In genomic region chr15:98602191-98602881, GRCm38 (mm10) we compare ENCODE assay signal across 8 mouse cellular contexts. TPM values are rescaled to one million over a fixed set of nuclear protein-coding genes. Genes with fewer than 3 reads are reported as not detected.
DNase-seq lines count a peak whose midpoint lies in the region; ATAC-seq lines count a peak whose summit lies in the region.

No protein-coding gene starts in this region.

- H3K27ac ChIP-seq in neural tube, embryonic 11.5 days (ENCODE audit: low read depth, low read length), result no peak overlapping the region
- H3K27ac ChIP-seq in hindbrain, embryonic 14.5 days, result no peak overlapping the region
- peak overlapping the region; percentile 96 for H3K27ac ChIP-seq in liver, embryonic 15.5 days (replicated peaks)

- no peaks in the 10 kb centered on the region for H3K9me3 ChIP-seq in neural tube, embryonic 11.5 days (ENCODE audit: control insufficient read depth, low read length)
- H3K9me3 ChIP-seq in erythroblast, embryonic 14.5 days (ENCODE audit: control insufficient read depth, low read length), result peaks cover 6% of the 10 kb centered on the region
- H3K9me3 ChIP-seq in hindbrain, embryonic 14.5 days (ENCODE audit: control insufficient read depth, low read length), result no peaks in the 10 kb centered on the region
- no peaks in the 10 kb centered on the region for H3K9me3 ChIP-seq in liver, embryonic 15.5 days (replicated peaks)

- no peaks in the 10 kb centered on the region for H3K27me3 ChIP-seq in neural tube, embryonic 11.5 days (ENCODE audit: control insufficient read depth, insufficient read depth, low read length)
- H3K27me3 ChIP-seq in erythroblast, embryonic 14.5 days (ENCODE audit: control insufficient read depth), result no peaks in the 10 kb centered on the region
- H3K27me3 ChIP-seq in hindbrain, embryonic 14.5 days (ENCODE audit: control insufficient read depth, insufficient read depth, low read length), result no peaks in the 10 kb centered on the region
- H3K27me3 ChIP-seq in liver, embryonic 15.5 days, result no peaks in the 10 kb centered on the region

- H3K4me3 ChIP-seq in neural tube, embryonic 11.5 days (ENCODE audit: low read depth, low read length), result no peak overlapping the region
- peak overlapping the region; percentile 66 for H3K4me3 ChIP-seq in erythroblast, embryonic 14.5 days (replicated peaks)
- no peak overlapping the region for H3K4me3 ChIP-seq in hindbrain, embryonic 14.5 days (replicated peaks; ENCODE audit: low read length)
- peak overlapping the region; percentile 57 for H3K4me3 ChIP-seq in liver, embryonic 15.5 days (replicated peaks)

- 71% methylated on average over 13 of the region's 13 CpGs for WGBS in neural tube, embryonic 11.5 days
- 64% methylated on average over 13 of the region's 13 CpGs for WGBS in hindbrain, embryonic 14.5 days
- WGBS in liver, embryonic 15.5 days (ENCODE audit: insufficient replicate concordance), result 32% methylated on average over 13 of the region's 13 CpGs

- peaks cover 22% of the 10 kb centered on the region for H3K36me3 ChIP-seq in neural tube, embryonic 11.5 days (ENCODE audit: control insufficient read depth, insufficient read depth, low read length)
- peaks cover 93% of the 10 kb centered on the region for H3K36me3 ChIP-seq in erythroblast, embryonic 14.5 days (ENCODE audit: control insufficient read depth)
- H3K36me3 ChIP-seq in hindbrain, embryonic 14.5 days (replicated peaks; ENCODE audit: control insufficient read depth, insufficient read depth), result peaks cover 68% of the 10 kb centered on the region
- H3K36me3 ChIP-seq in liver, embryonic 15.5 days (replicated peaks), result peaks cover 65% of the 10 kb centered on the region

- no peak for ATAC-seq in neural tube, embryonic 11.5 days (ENCODE audit: insufficient read depth, low FRiP score, low TSS enrichment)
- ATAC-seq in hindbrain, embryonic 14.5 days (ENCODE audit: low FRiP score), result no peak
- peak; percentile 69 for ATAC-seq in liver, embryonic 15.5 days (ENCODE audit: insufficient read depth)
- ATAC-seq in granulocyte monocyte progenitor cell, adult 5-6 weeks (replicated peaks; ENCODE audit: poor library complexity, severe bottlenecking), result no peak

- no peak overlapping the region for H3K4me2 ChIP-seq in neural tube, embryonic 11.5 days (ENCODE audit: low read depth)
- H3K4me2 ChIP-seq in hindbrain, embryonic 14.5 days (replicated peaks), result peak overlapping the region; percentile 25; the same call in 1 of the 2 replicates
- peak overlapping the region; percentile 83 for H3K4me2 ChIP-seq in liver, embryonic 15.5 days

- peak; percentile 4 for DNase-seq in neural tube, embryonic 11.5 days (ENCODE audit: low spot score)
- no peak for DNase-seq in neural tube, embryonic 10.5 days (ENCODE audit: extremely low spot score, low spot score)
- no peak for DNase-seq in hindbrain, embryonic 14.5 days (ENCODE audit: low spot score)
- no peak for DNase-seq in left cerebral cortex, adult 9 months (ENCODE audit: low spot score in 2 of 2)
- no peak for DNase-seq in urinary bladder, postnatal 10 days (ENCODE audit: low spot score)

- H3K4me1 ChIP-seq in neural tube, embryonic 11.5 days (ENCODE audit: control insufficient read depth, insufficient read depth, low read length), result peaks cover under 1% of the 10 kb centered on the region; the same call in 1 of the 2 replicates
- peaks cover 80% of the 10 kb centered on the region for H3K4me1 ChIP-seq in erythroblast, embryonic 14.5 days (ENCODE audit: control insufficient read depth)
- peaks cover 23% of the 10 kb centered on the region for H3K4me1 ChIP-seq in hindbrain, embryonic 14.5 days (replicated peaks; ENCODE audit: control insufficient read depth, insufficient read depth, low read length)
- peaks cover 79% of the 10 kb centered on the region for H3K4me1 ChIP-seq in liver, embryonic 15.5 days (replicated peaks)

- no peak overlapping the region for H3K9ac ChIP-seq in neural tube, embryonic 11.5 days (ENCODE audit: low read length)
- no peak overlapping the region for H3K9ac ChIP-seq in hindbrain, embryonic 14.5 days
- peak overlapping the region; percentile 71 for H3K9ac ChIP-seq in liver, embryonic 15.5 days

RNA-seq across cellular contexts. Expression of gene Adcy6, which starts 7.5 kb away (rescaled TPM):
- 11.4 and 12.7 TPM in 2 replicates for polyA plus RNA-seq in neural tube, embryonic 11.5 days (2014; fragmentation: Nextera tagmentation; extraction: Ambion mirVana)
- polyA plus RNA-seq in erythroblast, embryonic 14.5 days (2012), result 1.6 TPM in 2 replicates
- polyA plus RNA-seq in hindbrain, embryonic 14.5 days (2014; fragmentation: Nextera tagmentation; extraction: Ambion mirVana), result 8.4 and 11.0 TPM in 2 replicates
- polyA plus RNA-seq in liver, embryonic 15.5 days (2015; fragmentation: Nextera tagmentation; extraction: Ambion mirVana), result 6.6 and 6.9 TPM in 2 replicates
- 1.8 and 3.1 TPM in 2 replicates for total RNA-seq in granulocyte monocyte progenitor cell, adult 5-6 weeks (2014; fragmentation: Nextera tagmentation)
- total RNA-seq in granulocyte monocyte progenitor cell, adult 5-6 weeks (2017), result 2.1 and 2.9 TPM in 2 replicates

RNA-seq across cellular contexts. Expression of gene Cacnb3, which starts 28.3 kb away (rescaled TPM):
- polyA plus RNA-seq in neural tube, embryonic 11.5 days (2014; fragmentation: Nextera tagmentation; extraction: Ambion mirVana), result 57.4 and 58.4 TPM in 2 replicates
- polyA plus RNA-seq in erythroblast, embryonic 14.5 days (2012), result not detected in 2 replicates
- 98.3 and 101 TPM in 2 replicates for polyA plus RNA-seq in hindbrain, embryonic 14.5 days (2014; fragmentation: Nextera tagmentation; extraction: Ambion mirVana)
- polyA plus RNA-seq in liver, embryonic 15.5 days (2015; fragmentation: Nextera tagmentation; extraction: Ambion mirVana), result 0.52 and 0.96 TPM in 2 replicates
- not detected in 2 replicates for total RNA-seq in granulocyte monocyte progenitor cell, adult 5-6 weeks (2014; fragmentation: Nextera tagmentation)
- not detected in 2 replicates for total RNA-seq in granulocyte monocyte progenitor cell, adult 5-6 weeks (2017)

RNA-seq across cellular contexts. Expression of gene 4930415O20Rik, which starts 31.5 kb away (rescaled TPM):
- not detected in 2 replicates for polyA plus RNA-seq in neural tube, embryonic 11.5 days (2014; fragmentation: Nextera tagmentation; extraction: Ambion mirVana)
- not detected in 2 replicates for polyA plus RNA-seq in erythroblast, embryonic 14.5 days (2012)
- polyA plus RNA-seq in hindbrain, embryonic 14.5 days (2014; fragmentation: Nextera tagmentation; extraction: Ambion mirVana), result not detected in 2 replicates
- not detected in 2 replicates for polyA plus RNA-seq in liver, embryonic 15.5 days (2015; fragmentation: Nextera tagmentation; extraction: Ambion mirVana)
- total RNA-seq in granulocyte monocyte progenitor cell, adult 5-6 weeks (2014; fragmentation: Nextera tagmentation), result not detected in 2 replicates
- not detected in 2 replicates for total RNA-seq in granulocyte monocyte progenitor cell, adult 5-6 weeks (2017)

RNA-seq across cellular contexts. Expression of gene Ccnt1, which starts 31.6 kb away (rescaled TPM):
- polyA plus RNA-seq in neural tube, embryonic 11.5 days (2014; fragmentation: Nextera tagmentation; extraction: Ambion mirVana), result 62.2 and 65.6 TPM in 2 replicates
- polyA plus RNA-seq in erythroblast, embryonic 14.5 days (2012), result 0.41 and 0.61 TPM in 2 replicates
- polyA plus RNA-seq in hindbrain, embryonic 14.5 days (2014; fragmentation: Nextera tagmentation; extraction: Ambion mirVana), result 59.8 and 65.1 TPM in 2 replicates
- polyA plus RNA-seq in liver, embryonic 15.5 days (2015; fragmentation: Nextera tagmentation; extraction: Ambion mirVana), result 25.1 and 28.2 TPM in 2 replicates
- 53.4 and 57.0 TPM in 2 replicates for total RNA-seq in granulocyte monocyte progenitor cell, adult 5-6 weeks (2014; fragmentation: Nextera tagmentation)
- 57.3 and 70.4 TPM in 2 replicates for total RNA-seq in granulocyte monocyte progenitor cell, adult 5-6 weeks (2017)

Comparison
In these comparisons a context has a peak if more than half of its experiments do, and no peak if none do; other contexts are left out.
1. H3K4me3 ChIP-seq: peak in erythroblast, embryonic 14.5 days (single experiment) and liver, embryonic 15.5 days (single experiment); none in neural tube, embryonic 11.5 days (single experiment) and hindbrain, embryonic 14.5 days (single experiment).
2. RNA of gene Cacnb3, which starts 28.3 kb away (polyA plus RNA-seq): 98.3 to 101 TPM in hindbrain, embryonic 14.5 days and 57.4 to 58.4 TPM in neural tube, embryonic 11.5 days; 0.52 to 0.96 TPM in liver, embryonic 15.5 days and not detected in erythroblast, embryonic 14.5 days; every median in the first group is over 10 times any median in the second.